Mouse (Mus musculus): ENCODE results near the gene Pcx. TPM values are rescaled to one million over a fixed set of nuclear protein-coding genes. Genes with fewer than 3 reads are reported as not detected.

Gene Pcx
- total and polyA plus RNA-seq, 3 experiments: 39.0 to 52.5 (median 44.8) TPM

GRCm38 (mm10) chr19:4615151-4616093, 105.2 kb downstream of the Pcx start, which contains the start of gene Lrfn4:
Gene Lrfn4, minus strand, starts transcription at chr19:4615667.
- DNase-seq: peak; percentile 81 to 88
- H3K4me3 ChIP-seq: peak within 1 kb of the TSS; percentile 82

GRCm38 (mm10) chr19:4616546-4616945, 106.3 kb downstream of the Pcx start:
- Histone ChIP-seq H3K36me3 (ENCODE audit: control insufficient read depth, insufficient read depth, low read length) (no peaks in the 10 kb centered on the region), H3K9ac (ENCODE audit: low read depth, low read length) (no peak overlapping the region), H3K4me1 (ENCODE audit: control insufficient read depth, insufficient read depth, low read length) (peaks cover 2% of the 10 kb centered on the region; the same call in 1 of the 2 replicates), H3K27ac (no peak overlapping the region), H3K79me2 (replicated peaks; ENCODE audit: control insufficient read depth, insufficient read depth, low read length) (no peaks in the 10 kb centered on the region), H3K4me3 (no peak overlapping the region), H3K27me3 (ENCODE audit: control insufficient read depth, insufficient read depth, low read length) (no peaks in the 10 kb centered on the region)
- whole genome bisulfite sequencing: 40% methylated on average over 4 of the region's 4 CpGs
- intact Hi-C loops (cut with DNase I): no loop called here
- no peak for DNase-seq
- TF ChIP-seq POLR2A (IDR thresholded peaks at IDR 0.05; ENCODE audit: insufficient read depth, low read depth, low read length) (no peak), CTCF (IDR thresholded peaks at IDR 0.05) (no peak), EP300 (IDR thresholded peaks at IDR 0.05; ENCODE audit: insufficient read depth, low read depth, low read length) (no peak)

More at GRCm38 (mm10) chr19:4615151-4616093, 105.2 kb downstream of the Pcx start, which contains the start of gene Lrfn4:
- Histone ChIP-seq H3K27ac (peak within 1 kb of the TSS; percentile 71), H3K36me3 (ENCODE audit: control insufficient read depth, insufficient read depth, low read length) (no peaks in the 10 kb centered on the region), H3K27me3 (ENCODE audit: control insufficient read depth, insufficient read depth, low read length) (no peaks in the 10 kb centered on the region), H3K4me1 (ENCODE audit: control insufficient read depth, insufficient read depth, low read length) (peaks cover 2% of the 10 kb centered on the region; the same call in 1 of the 2 replicates), H3K79me2 (replicated peaks; ENCODE audit: control insufficient read depth, insufficient read depth, low read length) (no peaks in the 10 kb centered on the region), H3K9ac (ENCODE audit: low read depth, low read length) (peak within 1 kb of the TSS; percentile 84)
- TF ChIP-seq EP300 (IDR thresholded peaks at IDR 0.05; ENCODE audit: insufficient read depth, low read depth, low read length) (0 out of 2 replicates have a peak, but pooled peaks have one; percentile 5), POLR2A (IDR thresholded peaks at IDR 0.05; ENCODE audit: insufficient read depth, low read depth, low read length) (peak; percentile 35), CTCF (IDR thresholded peaks at IDR 0.05) (peak; percentile 51)
- under 1% methylated on average over 70 of the region's 87 CpGs for WGBS
- intact Hi-C loops (cut with DNase I): no loop called here

GRCm38 (mm10) chr19:4618183-4618582, 107.9 kb downstream of the Pcx start:
- Histone ChIP-seq H3K9ac (ENCODE audit: low read depth, low read length) (no peak overlapping the region), H3K27ac (no peak overlapping the region), H3K27me3 (ENCODE audit: control insufficient read depth, insufficient read depth, low read length) (no peaks in the 10 kb centered on the region), H3K4me1 (ENCODE audit: control insufficient read depth, insufficient read depth, low read length) (peaks cover 2% of the 10 kb centered on the region; the same call in 1 of the 2 replicates), H3K36me3 (ENCODE audit: control insufficient read depth, insufficient read depth, low read length) (no peaks in the 10 kb centered on the region), H3K79me2 (replicated peaks; ENCODE audit: control insufficient read depth, insufficient read depth, low read length) (no peaks in the 10 kb centered on the region), H3K4me3 (no peak overlapping the region)
- intact Hi-C loops (cut with DNase I): no loop called here
- 40% methylated on average over 18 of the region's 18 CpGs for WGBS
- no peak for DNase-seq
- TF ChIP-seq CTCF (IDR thresholded peaks at IDR 0.05): peak; percentile 27
- no peak for TF ChIP-seq POLR2A (IDR thresholded peaks at IDR 0.05; ENCODE audit: insufficient read depth, low read depth, low read length)
- TF ChIP-seq EP300 (IDR thresholded peaks at IDR 0.05; ENCODE audit: insufficient read depth, low read depth, low read length): no peak

- Histone ChIP-seq H3K36me3 (ENCODE audit: control insufficient read depth, insufficient read depth, low read length) (no peaks in the 10 kb centered on the region), H3K4me1 (ENCODE audit: control insufficient read depth, insufficient read depth, low read length) (peaks cover 2% of the 10 kb centered on the region; the same call in 1 of the 2 replicates), H3K4me3 (no peak overlapping the region), H3K9ac (ENCODE audit: low read depth, low read length) (no peak overlapping the region), H3K27me3 (ENCODE audit: control insufficient read depth, insufficient read depth, low read length) (no peaks in the 10 kb centered on the region), H3K27ac (no peak overlapping the region), H3K79me2 (replicated peaks; ENCODE audit: control insufficient read depth, insufficient read depth, low read length) (no peaks in the 10 kb centered on the region)
- DNase-seq: no peak
- intact Hi-C loops (cut with DNase I): no loop called here
- TF ChIP-seq EP300 (IDR thresholded peaks at IDR 0.05; ENCODE audit: insufficient read depth, low read depth, low read length) (no peak), CTCF (IDR thresholded peaks at IDR 0.05) (no peak), POLR2A (IDR thresholded peaks at IDR 0.05; ENCODE audit: insufficient read depth, low read depth, low read length) (no peak)
- 85% methylated on average over 10 of the region's 10 CpGs for WGBS
Observed at GRCm38 (mm10) chr19:4619461-4619860, 109.2 kb downstream of the Pcx start.

GRCm38 (mm10) chr19:4620721-4621120, 110.4 kb downstream of the Pcx start:
- WGBS: 91% methylated on average over 7 of the region's 7 CpGs
- H3K27ac ChIP-seq: no peak overlapping the region
- DNase-seq: no peak
- no peak overlapping the region for H3K4me3 ChIP-seq
- H3K36me3 ChIP-seq (ENCODE audit: control insufficient read depth, insufficient read depth, low read length): no peaks in the 10 kb centered on the region
- intact Hi-C loops (cut with DNase I): loop anchor here (10.0 kb wide), 1 partner anchor 234 kb away; the partner anchor contains the start of gene Ctsf
- H3K79me2 ChIP-seq (replicated peaks; ENCODE audit: control insufficient read depth, insufficient read depth, low read length): no peaks in the 10 kb centered on the region; the same call in 1 of the 2 replicates
- H3K27me3 ChIP-seq (ENCODE audit: control insufficient read depth, insufficient read depth, low read length): no peaks in the 10 kb centered on the region
- H3K9ac ChIP-seq (ENCODE audit: low read depth, low read length): no peak overlapping the region
- no peak for TF ChIP-seq CTCF (IDR thresholded peaks at IDR 0.05)
- TF ChIP-seq POLR2A (IDR thresholded peaks at IDR 0.05; ENCODE audit: insufficient read depth, low read depth, low read length): no peak
- no peak for TF ChIP-seq EP300 (IDR thresholded peaks at IDR 0.05; ENCODE audit: insufficient read depth, low read depth, low read length)
- peaks cover 3% of the 10 kb centered on the region; the same call in 1 of the 2 replicates for H3K4me1 ChIP-seq (ENCODE audit: control insufficient read depth, insufficient read depth, low read length)

Data from heart, adult 2 months (tissue).